Mouse (Mus musculus): ENCODE data around the gene Trnau1ap.
A peak's percentile ranks its signal among the peaks of the same experiment; 100 is the strongest.
"Not testable (repeated sequence)": the region's sequence is repeated elsewhere in the genome, so short reads cannot be mapped to it uniquely, and the experiment has no call there.

Gene Trnau1ap

DNA sequence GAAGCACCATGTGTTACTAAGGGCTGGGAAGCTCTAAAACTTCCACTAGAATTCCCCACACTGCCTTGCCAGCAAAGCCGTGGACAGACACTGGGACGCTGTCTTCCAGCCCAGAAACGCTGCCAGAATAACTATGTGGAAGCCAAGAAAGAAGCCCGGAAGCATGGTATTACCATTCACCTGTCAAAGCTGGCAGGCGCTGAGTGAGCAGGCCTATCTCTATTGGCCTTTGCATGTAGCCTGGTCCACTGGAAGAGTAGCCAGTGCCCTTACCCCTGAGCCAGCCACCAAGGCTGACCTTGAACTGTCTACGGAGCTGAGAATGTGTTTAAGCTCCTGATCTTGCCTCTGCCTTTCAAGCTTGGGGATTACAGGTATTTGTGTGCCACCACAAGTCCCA is 27.9 kb downstream of the Trnau1ap start:
- DNase-seq (ENCODE audit: low spot score in 2 of 2): peak; percentile 56 to 58

DNA sequence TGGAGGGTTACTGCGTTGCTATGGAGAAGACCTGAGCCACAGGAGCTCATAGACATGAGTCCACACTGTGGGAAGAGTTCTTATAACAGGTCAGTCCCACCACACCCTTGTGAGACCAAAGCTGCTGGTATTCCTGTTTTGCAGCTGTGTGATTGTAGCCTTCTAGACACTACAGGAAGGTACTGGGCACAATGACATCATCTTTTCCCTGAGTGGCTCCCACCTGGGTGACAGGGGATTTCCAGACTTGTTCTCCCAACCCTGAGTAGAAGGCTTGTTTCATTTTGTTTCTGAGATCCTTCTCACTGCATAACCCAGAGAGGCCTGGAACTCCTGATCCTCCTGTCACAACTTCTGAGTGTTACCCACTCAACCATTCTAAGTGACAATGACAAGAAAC is 29.5 kb downstream of the Trnau1ap start:
- DNase-seq (ENCODE audit: low spot score in 2 of 2): no peak

DNA sequence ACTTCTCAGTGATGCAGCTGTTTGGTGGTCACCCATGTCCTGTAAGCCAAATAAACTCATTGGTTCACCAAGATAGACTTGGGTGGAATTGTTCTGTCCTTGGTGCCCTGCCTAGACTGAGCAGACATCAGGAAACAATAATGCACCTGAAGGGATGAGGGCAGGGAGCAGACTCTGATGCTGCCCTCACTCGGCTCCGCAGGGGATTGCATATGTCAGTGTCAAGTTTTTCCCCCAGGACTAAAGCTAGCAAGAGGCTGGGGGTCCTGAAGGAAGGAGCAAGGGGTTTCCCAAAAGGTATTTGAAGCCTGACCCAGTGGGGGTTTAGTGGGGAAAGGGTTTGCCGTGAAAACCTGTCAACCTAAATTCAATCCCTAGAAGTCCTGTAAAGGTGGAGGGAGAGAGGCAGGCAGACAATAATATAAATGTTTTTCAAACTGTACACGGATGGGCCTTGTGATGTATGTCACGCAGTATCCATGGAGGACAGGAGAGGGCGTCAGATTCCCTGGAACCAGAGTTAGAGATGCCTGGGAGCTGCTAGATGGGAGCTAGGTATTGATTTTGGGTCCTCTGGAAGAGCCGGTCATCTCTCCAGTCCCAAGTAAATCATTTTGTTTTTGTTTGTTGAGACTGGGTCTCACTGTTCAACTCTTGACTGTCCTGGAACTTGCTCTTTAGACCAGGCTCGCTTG is 33.5 kb downstream of the Trnau1ap start:
- DNase-seq (ENCODE audit: low spot score in 2 of 2): no peak

DNA sequence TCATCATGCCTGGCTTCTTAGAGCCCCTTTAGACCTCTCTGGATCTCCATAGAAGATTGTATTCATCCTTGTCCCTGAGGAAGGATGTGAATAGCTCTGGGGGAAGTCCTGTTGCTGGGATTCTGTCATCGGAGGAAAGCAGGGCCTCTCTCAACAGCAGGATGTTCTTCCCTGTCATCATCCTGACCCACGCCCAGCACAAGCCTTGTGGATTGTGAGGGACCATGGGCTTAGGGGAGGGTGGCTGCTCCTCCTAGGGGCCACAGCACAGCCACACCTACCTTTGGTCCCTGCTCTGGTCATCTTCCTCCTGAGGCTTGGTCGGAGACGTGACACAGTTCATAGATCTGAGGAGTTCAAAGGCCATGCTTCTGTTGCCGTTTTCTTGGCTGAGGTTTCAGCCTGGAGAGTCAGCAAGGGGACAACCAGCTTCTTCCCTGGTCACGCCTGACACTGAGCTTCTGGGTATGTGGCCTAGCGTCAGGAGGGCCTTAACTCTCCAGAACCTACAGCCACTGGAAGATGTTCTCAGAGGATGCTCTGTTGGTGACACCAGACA is 35.6 kb downstream of the Trnau1ap start:
- no peak for DNase-seq (ENCODE audit: low spot score in 2 of 2)

DNA sequence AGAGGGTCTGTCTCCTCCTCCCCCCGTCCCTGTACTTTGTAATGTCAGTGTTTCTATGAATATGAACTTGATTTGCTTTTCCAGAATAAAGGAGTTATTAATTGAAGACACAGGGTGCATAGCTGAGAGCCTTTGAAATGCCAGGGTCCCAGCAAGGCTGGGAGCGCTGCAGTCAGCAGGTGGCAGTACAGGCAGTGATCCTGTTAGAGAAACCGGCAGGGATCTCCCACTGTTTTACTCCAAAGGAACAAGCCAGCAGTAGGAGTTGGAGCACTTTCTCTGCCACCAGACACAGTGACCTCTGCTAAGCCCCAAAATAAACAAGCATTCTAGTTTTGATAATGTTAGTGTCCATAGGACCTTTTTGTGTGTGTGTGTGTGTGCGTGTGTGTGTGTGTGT is 36.4 kb downstream of the Trnau1ap start:
- no peak for DNase-seq (ENCODE audit: low spot score in 2 of 2)

DNA sequence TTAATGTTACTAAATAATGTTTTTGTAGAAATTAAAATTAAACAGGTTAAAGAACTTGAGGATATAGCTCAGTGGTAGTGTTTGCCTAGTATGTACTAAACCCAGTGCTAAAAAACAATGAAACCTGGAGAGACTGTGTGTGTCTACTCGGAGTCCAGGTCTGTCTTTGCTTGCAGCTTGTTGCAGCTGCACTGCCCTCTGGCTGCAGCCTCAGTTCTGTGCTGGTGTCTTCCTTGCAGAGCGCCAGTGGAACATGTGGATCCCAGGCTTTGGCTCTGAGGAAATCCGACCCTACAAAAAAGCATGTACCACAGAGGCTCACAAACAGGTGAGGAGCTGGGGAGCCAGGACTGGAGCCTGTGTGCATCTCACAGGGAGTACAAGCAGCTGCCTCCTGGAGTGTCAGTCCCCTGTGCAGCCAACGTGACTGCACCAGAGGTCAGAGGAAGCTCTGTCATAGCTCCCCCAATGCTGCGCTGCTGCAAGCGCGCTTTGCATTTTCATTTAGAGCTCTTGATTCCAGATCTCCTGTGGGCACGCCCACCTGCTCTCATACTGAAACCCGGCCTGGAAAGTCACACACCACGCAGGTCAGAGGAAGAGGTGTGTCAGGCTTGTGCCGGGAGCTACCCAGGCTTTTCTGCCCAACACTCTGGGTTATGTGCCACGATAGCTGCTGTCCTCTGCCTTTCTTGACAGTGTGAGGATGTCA is 37.6 kb downstream of the Trnau1ap start:
- DNase-seq (ENCODE audit: low spot score in 2 of 2): no peak

DNA sequence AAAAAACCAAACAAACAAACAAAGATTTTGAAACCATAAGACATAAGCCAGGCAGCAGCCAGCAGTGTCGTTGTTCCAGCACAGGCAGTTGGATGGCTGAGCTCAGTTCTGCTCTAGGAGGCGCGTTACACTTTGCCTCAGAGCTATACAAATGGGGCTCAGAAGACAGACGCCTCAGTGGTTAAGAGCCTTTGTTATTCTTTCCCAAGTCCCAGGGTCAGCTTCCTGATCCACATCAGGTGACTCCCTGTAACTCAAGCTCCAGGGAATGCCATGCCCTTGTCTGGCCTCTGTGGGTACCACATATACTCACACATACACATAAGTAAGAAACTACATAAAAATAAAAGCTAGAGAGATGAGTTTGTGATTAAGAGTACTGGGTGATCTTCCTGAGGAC is 38.3 kb downstream of the Trnau1ap start:
- DNase-seq (ENCODE audit: low spot score in 2 of 2): no peak

DNA sequence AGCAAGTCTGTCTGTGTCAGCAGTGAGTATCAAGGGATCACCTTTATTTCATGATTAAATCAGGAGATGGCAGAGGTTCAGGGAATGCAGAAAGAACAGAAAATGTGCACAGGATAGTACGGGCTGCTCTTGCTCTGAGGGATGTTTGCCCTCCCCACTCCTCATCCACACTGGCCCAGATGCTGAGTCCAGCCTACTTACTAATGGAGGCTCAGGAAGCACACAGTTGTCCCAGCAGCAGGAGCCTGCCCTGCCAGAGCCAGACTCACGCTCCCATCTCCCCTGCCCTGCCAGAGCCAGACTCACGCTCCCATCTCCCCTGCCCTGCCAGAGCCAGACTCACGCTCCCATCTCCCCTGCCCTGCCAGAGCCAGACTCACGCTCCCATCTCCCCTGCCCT is 40.5 kb downstream of the Trnau1ap start:
- not testable (repeated sequence) for DNase-seq (ENCODE audit: low spot score in 2 of 2)

DNA sequence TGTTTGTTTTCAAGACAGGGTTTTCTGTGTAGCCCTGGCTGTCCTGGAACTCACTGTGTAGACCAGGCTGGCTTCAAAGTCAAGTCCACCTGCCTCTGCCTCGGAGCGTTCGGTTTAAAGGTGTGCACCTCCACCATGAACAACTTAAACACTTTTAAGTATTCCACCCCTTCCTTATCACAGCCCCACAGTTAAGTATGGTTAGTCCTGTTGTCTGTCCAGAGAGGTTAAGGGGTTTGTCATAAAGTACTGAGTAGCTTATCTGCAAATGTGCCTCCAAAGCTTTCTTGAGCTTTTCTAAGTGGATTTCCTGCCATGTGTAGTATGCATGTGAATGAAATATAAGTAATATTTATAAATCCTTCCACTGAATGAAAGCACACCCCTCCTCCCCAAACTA is 53.4 kb downstream of the Trnau1ap start:
- no peak for DNase-seq (ENCODE audit: low spot score in 2 of 2)

DNA sequence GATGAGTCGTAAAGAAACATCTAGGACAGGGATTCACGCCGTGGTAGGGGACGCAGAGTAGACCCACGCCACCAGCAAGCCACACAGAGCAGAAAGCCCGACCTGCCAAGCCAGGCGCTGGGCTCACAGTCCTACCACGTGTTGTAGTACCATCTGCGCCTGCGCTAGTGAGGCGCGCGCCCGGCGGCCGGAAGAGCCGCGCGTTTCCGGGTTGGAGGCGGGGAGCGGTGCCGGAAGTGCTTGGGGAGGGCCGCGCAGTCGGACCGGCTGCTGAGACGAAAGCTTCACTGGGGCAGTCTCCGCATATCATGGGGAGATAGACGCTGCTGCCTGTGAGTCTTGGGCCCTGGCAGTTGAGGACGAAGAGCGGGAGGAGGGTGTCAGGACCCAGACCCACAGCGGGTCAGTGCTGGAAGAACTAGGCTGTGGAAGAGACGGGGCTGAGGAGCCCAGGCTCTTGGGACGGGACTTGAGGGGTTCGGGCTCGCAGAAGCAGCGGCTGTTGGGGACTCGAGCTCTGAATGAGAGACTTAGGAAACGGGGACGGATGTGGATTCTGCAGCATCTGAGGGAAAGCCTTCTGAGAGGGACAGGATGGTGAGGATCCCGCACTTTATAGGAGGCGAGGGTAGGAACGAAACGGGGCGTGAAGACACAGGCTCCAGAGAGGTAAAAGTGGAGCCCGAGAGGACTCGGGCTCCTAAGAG is 55.0 kb downstream of the Trnau1ap start, which contains the start of gene Taf12:
Gene Taf12, plus strand, starts transcription at position 220 of the 707 bp plus-strand sequence.
- peak; percentile 94 to 97 for DNase-seq (ENCODE audit: low spot score in 2 of 2)

DNA sequence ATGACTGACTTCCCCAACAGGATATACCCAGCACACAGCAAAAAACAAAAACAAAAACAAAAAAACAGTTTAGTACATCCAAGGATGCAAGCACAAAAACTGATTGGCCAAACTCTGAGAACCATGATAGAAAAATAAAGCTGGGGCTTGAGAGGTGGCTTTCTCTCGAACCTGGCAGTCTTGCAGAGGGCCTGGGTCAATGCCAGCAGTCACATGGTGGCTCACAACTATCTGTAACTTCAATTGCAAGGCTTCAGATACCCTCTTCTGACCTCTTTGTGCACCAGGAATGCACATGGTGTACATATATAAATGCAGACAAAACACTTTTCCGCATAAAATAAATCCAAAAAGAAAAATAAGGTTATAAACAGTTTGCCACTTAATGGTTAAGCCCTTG is 56.2 kb downstream of the Trnau1ap start:
- DNase-seq (ENCODE audit: low spot score in 2 of 2): no peak

DNA sequence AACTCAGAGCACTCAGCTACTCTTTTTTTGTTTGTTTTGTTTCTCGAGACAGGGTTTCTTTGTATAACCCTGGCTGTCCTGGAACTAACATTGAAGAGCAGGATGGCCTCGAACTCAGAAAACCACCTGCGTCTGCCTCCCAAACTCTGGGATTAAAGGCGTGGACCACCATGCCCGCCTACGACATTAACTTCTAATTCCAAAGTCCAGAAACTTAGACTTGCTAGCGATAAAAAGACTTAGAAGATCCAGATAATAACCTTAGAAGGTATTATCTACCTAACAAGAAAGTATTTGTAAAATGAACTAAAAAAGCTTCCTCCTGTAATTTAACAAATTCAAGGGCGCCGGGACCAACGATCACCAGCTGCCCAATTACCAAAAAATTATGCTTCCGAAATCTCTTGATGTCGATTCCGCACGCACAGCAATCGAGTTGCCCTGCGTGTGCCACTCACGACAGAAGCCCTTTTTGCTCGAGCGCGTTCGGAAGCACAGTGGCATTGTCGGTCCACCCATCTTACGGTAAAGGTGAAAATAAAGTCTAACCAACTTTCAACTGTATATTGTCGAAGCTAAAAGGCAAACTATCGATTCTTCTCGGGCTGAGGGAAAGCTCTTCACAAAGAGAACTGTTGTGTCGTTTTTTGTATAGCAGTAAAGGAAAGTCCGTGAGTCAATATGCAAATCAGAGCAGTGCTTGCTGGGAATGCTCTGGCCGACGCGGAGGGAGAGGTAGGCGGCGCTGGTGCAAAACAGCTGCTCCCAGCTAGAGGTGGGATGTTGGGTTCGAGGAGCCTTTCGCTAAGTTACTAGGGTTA is 59.4 kb downstream of the Trnau1ap start:
- DNase-seq (ENCODE audit: low spot score in 2 of 2): peak; percentile 80 to 90

DNA sequence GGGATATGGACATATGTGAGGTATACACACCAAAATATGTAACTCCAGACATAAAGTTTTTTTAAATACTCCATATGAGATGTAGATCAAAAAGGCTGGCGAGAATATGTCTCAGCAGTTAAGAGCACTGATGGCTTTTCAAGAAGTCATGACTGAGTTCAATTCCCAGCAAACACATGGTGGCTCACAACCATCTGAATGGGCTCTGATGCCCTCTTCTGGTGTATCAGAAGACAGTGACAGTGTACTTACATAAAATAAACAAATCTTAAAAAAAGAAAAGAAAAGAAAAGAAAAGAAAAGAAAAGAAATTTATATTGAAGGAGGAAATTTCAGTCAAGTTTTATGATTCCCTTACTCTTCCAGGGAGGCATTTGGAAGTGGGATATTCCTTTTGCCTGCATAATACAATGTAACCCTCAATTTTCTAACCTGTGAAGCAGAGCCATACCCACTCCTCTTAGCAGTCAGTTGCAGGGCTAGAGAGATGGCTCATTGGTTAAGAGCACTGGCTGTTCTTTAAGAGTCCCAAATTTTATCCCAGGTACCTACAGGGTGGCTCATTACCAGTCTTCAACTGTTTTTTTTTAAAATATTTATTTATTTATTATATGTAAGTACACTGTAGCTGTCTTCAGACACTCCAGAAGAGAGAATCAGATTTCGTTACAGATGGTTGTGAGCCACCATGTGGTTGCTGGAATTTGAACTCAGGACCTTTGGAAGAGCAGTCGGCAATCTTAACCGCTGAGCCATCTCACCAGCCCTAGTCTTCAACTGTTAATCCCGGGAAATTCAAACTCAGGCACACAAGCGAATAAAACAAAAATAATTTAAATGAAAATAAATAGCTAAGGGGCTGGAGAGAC is 60.2 kb downstream of the Trnau1ap start:
- no peak for DNase-seq (ENCODE audit: low spot score in 2 of 2)

DNA sequence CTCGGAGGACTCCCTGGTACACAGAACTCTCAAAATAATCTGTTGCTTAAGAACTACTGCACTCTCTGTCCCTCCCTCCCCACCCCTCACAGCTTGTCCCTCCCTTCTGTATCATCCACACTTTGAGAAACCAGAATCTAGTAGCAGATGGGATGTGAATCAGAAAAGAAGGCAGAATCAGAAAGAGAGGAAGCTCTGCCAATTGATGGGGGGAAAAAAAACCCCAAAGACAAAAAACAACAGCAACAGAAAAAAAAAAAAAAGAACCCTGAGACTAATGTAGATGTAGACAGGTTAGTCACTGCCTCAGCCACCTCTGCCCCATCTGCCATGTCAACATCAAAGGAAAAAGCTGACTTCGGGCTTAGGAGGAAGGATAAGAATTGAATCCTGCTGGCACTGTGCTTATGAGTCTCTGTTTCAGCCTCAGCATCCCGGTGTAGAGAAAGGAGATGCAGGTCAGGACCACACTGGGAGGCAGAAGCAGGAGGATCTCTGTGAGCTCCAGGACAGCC is 62.4 kb downstream of the Trnau1ap start:
- no peak for DNase-seq (ENCODE audit: low spot score in 2 of 2)

DNA sequence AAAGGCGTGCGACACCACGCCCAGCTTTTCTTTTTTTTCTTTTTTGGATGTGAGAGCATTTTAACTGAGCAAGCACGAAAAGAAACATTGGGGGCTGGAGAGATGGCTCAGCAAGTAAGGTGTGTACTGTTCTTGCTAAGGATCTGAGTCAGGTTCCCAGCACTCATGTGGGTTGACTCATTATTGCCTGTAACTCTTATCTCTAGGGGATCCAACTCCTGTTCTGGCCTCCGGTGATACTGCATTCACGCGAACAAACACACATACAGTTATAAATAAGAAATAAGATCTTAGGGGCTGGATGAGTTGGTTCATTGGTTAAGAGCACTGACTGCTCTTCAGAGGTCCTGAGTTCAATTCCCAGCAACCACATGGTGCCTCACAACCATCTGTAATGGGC is 66.0 kb downstream of the Trnau1ap start:
- no peak for DNase-seq (ENCODE audit: low spot score in 2 of 2)

DNA sequence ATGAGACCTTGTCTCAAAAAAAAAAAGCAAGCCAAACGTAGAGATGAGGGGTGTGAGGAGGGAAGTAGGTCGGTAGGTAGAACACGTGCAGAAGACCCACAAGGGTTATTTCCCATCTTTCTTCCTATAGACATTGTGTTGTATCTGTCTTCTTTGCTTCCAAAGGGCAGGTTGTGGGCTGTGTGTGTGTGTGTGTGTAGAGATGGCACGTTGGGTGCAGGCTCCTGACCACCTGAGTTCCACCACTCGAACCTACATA is 67.1 kb downstream of the Trnau1ap start:
- no peak for DNase-seq (ENCODE audit: low spot score in 2 of 2)
